Mouse (Mus musculus) MEL (cell line): ENCODE results near the gene Whrn.

Source experiments
- MEF2A ChIP-seq: IDR thresholded peaks from 2 replicates; pipeline ENCODE4 v1.6.1; 2014; ENCODE audit warnings: low read depth, mild to moderate bottlenecking, inconsistent platforms, low read length, improper control_type of control experiment; ENCODE audit not compliant: poor library complexity, insufficient replicate concordance, severe bottlenecking; ENCODE audit errors: extremely low read depth
- POLR2AphosphoS2 ChIP-seq: IDR thresholded peaks from 2 replicates; pipeline ENCODE4 v1.6.1; 2011; ENCODE audit warnings: low read length, improper control_type of control experiment

- TF ChIP-seq MEF2A (no peak), POLR2AphosphoS2 (no peak)
These were observed 55.5 kb downstream of the Whrn start for GRCm38 (mm10) chr4:63440262-63440661.
